Comparison of ENCODE assay signal across 7 mouse cellular contexts in the genomic region with DNA sequence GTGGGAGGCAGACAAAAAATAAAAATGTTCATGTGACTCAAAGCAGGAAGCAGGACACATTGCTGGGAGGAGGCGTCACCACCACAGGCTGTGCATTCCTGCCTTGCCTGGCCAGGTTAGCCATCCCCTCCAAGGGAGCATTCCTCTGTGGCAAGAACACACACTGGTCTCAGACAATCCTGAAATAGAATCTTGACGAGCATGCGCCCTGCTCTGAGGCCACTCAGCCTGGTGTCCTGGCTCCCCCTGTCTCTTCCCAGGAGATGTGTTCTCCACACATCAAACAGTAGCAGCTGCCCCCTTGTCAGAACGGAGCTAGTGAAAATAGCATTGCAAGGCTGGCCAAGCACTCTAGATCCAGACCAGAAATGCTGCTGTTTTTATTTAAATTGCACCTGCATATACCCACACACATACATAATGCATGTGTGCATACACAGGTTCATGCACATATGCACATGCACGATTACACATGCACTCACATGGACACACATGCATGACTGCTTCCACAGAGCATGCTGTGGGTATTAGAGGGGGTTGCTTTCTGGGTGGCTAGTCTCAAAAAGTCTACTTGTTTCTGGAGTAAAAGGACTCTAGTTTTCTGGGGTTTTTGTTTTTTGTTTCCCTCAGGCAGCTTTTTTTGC.
DNase-seq lines count a peak whose midpoint lies in the region; ATAC-seq lines count a peak whose summit lies in the region.

No protein-coding gene starts in this region.

- WGBS in intestine, embryonic 14.5 days, result 14% methylated on average over 5 of the region's 5 CpGs
- WGBS in macrophage (ENCODE audit: missing documents), result 30% methylated on average over 5 of the region's 5 CpGs

- no peaks in the 10 kb centered on the region for H3K9me3 ChIP-seq in intestine, embryonic 14.5 days (ENCODE audit: control insufficient read depth, low read length)

- intact Hi-C loops in left cerebral cortex, postnatal 10 days (cut with DNase I), result loop anchor here (5.0 to 10.0 kb wide), 2 partner anchors 83 to 175 kb away; no protein-coding TSS in a partner anchor

- H3K4me2 ChIP-seq in intestine, embryonic 14.5 days (ENCODE audit: low read length), result peak overlapping the region; percentile 38

- H3K27me3 ChIP-seq in intestine, embryonic 14.5 days (replicated peaks; ENCODE audit: control insufficient read depth, insufficient read depth, low read length), result no peaks in the 10 kb centered on the region

- no peak overlapping the region for H3K4me3 ChIP-seq in intestine, embryonic 14.5 days (ENCODE audit: low read depth, low read length)
- no peak overlapping the region for H3K4me3 ChIP-seq in macrophage (ENCODE audit: inconsistent target)

- H3K79me2 ChIP-seq in macrophage (ENCODE audit: inconsistent target), result no peaks in the 10 kb centered on the region

- peak; percentile 91 for ATAC-seq in intestine, embryonic 14.5 days (replicated peaks; ENCODE audit: low FRiP score, low TSS enrichment, low read depth)

- H3K4me1 ChIP-seq in intestine, embryonic 14.5 days (replicated peaks; ENCODE audit: control insufficient read depth, insufficient read depth, low read length), result peaks cover 34% of the 10 kb centered on the region

- peak overlapping the region; percentile 25; the same call in 1 of the 2 replicates for H3K9ac ChIP-seq in intestine, embryonic 14.5 days (ENCODE audit: low read length)

- H3K27ac ChIP-seq in intestine, embryonic 14.5 days (ENCODE audit: low read depth), result peak overlapping the region; percentile 87
- peak overlapping the region; percentile 94 for H3K27ac ChIP-seq in macrophage

- peak; percentile 68 to 74 for DNase-seq in adrenal gland, postnatal 36 days
- DNase-seq in embryo, embryonic 10.5 days (ENCODE audit: low spot score), result peak; percentile 83
- DNase-seq in gastrocnemius, postnatal 25 days, result peak; percentile 83
- peak; percentile 77 for DNase-seq in intestine, embryonic 14.5 days (ENCODE audit: low spot score)
- peak; percentile 65 to 88 for DNase-seq in left cerebral cortex, postnatal 10 days (ENCODE audit: extremely low spot score in 1 of 2, low spot score in 2 of 2)
- DNase-seq in right cerebral cortex, postnatal 36 days (ENCODE audit: low spot score in 2 of 2), result peak; percentile 68 to 80

- H3K36me3 ChIP-seq in intestine, embryonic 14.5 days (ENCODE audit: control insufficient read depth, insufficient read depth, low read length), result no peaks in the 10 kb centered on the region
- H3K36me3 ChIP-seq in macrophage (ENCODE audit: inconsistent target), result no peaks in the 10 kb centered on the region
